Mouse (Mus musculus) ES-Bruce4 (cell line): ENCODE results near the gene Nmrk1. TPM values are rescaled to one million over a fixed set of nuclear protein-coding genes. Genes with fewer than 3 reads are reported as not detected.

Experiments used
- H3K27ac ChIP-seq: 2 replicates; pipeline ENCODE4 v1.5.1; 2012; ENCODE audit warnings: low read length, inconsistent platforms; ENCODE audit not compliant: insufficient read depth
- H3K27me3 ChIP-seq: 2 replicates; pipeline ENCODE4 v1.6.1; 2012; ENCODE audit warnings: mild to moderate bottlenecking, low read length, inconsistent platforms; ENCODE audit not compliant: control insufficient read depth, poor library complexity, insufficient read depth, severe bottlenecking
- H3K36me3 ChIP-seq: 2 replicates; pipeline ENCODE4 v1.6.1; 2012; ENCODE audit warnings: inconsistent platforms, mild to moderate bottlenecking, low read length, moderate library complexity; ENCODE audit not compliant: control insufficient read depth, poor library complexity, insufficient read depth, severe bottlenecking
- H3K4me1 ChIP-seq: one replicate; pipeline ENCODE4 v1.8.1; 2011; ENCODE audit warnings: low read length; ENCODE audit not compliant: control insufficient read depth, insufficient read depth
- H3K4me3 ChIP-seq: 2 replicates; pipeline ENCODE4 v1.5.1; 2011; ENCODE audit warnings: low read depth, mild to moderate bottlenecking, low read length
- H3K9ac ChIP-seq: 2 replicates; pipeline ENCODE4 v1.6.1; 2012; ENCODE audit warnings: low read depth, mild to moderate bottlenecking, inconsistent platforms; ENCODE audit not compliant: poor library complexity, severe bottlenecking
- H3K9me3 ChIP-seq: replicated peaks from 2 replicates; pipeline ENCODE4 v1.6.1; 2012; ENCODE audit warnings: mild to moderate bottlenecking, low read length, inconsistent platforms; ENCODE audit not compliant: control insufficient read depth, poor library complexity, insufficient read depth, severe bottlenecking
- CTCF ChIP-seq: IDR thresholded peaks from one replicate; pipeline ENCODE4 v1.8.1; 2011; ENCODE audit warnings: low read depth, low read length
- EP300 ChIP-seq: IDR thresholded peaks from 2 replicates; pipeline ENCODE4 v1.6.1; 2011; ENCODE audit warnings: low read depth, low read length; ENCODE audit not compliant: insufficient read depth
- POLR2A ChIP-seq: IDR thresholded peaks from one replicate; pipeline ENCODE4 v1.8.1; 2011; ENCODE audit warnings: low read length; ENCODE audit not compliant: insufficient read depth
- polyA plus RNA-seq: library from polyadenylated mRNA; stranded (reverse); fragments of >200 nt; gene quantifications from 2 replicates; pipeline ENCODE4 v1.2.4, GENCODE M21; 2011; ENCODE audit warnings: low read depth; ENCODE audit not compliant: missing spikeins, insufficient read depth, insufficient read length

The Nmrk1 gene
- polyA plus RNA-seq, 1 experiment = 20.4 TPM

- no peaks in the 10 kb centered on the region for H3K9me3 ChIP-seq
- TF ChIP-seq CTCF (no peak), EP300 (no peak), POLR2A (no peak)
- peaks cover 3% of the 10 kb centered on the region for H3K4me1 ChIP-seq
- H3K9ac ChIP-seq = no peak overlapping the region
- no peaks in the 10 kb centered on the region for H3K36me3 ChIP-seq
- no peak overlapping the region for H3K27ac ChIP-seq
- H3K27me3 ChIP-seq = no peaks in the 10 kb centered on the region
- H3K4me3 ChIP-seq = no peak overlapping the region
Measured at GRCm38 (mm10) chr19:18600611-18601010, 31.1 kb upstream of the Nmrk1 start.

GRCm38 (mm10) chr19:18603011-18603410, 28.7 kb upstream of the Nmrk1 start:
- no peak overlapping the region for H3K9ac ChIP-seq
- TF ChIP-seq POLR2A (no peak), EP300 (no peak), CTCF (no peak)
- no peaks in the 10 kb centered on the region for H3K36me3 ChIP-seq
- peaks cover 10% of the 10 kb centered on the region for H3K4me1 ChIP-seq
- H3K27me3 ChIP-seq = no peaks in the 10 kb centered on the region
- no peak overlapping the region for H3K27ac ChIP-seq
- H3K4me3 ChIP-seq = no peak overlapping the region
- no peaks in the 10 kb centered on the region for H3K9me3 ChIP-seq

DNA sequence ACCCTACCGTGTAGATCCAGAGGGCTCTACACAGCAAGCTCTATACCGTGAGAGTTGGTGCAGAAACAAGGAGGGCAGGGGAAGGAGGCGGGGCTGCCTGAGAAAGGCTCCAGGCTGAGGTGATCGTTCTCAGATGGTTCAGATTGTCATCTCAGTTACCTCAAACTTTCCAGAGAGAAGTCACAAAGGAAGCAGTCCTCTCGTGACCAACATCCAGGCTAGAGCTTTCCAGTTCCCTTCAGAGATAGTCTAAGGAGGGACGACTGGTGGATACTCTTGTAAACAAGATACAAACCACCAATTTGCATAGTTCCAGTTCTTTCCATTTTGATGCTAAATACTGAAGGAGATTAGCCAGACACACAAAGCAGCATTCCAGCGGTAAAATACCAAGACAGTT, 23.8 kb upstream of the Nmrk1 start:
- H3K27ac ChIP-seq = peak overlapping the region; percentile 86
- no peaks in the 10 kb centered on the region for H3K27me3 ChIP-seq
- no peak overlapping the region for H3K9ac ChIP-seq
- no peaks in the 10 kb centered on the region for H3K9me3 ChIP-seq
- H3K4me1 ChIP-seq = peaks cover 14% of the 10 kb centered on the region
- peak; percentile 89; the same call in 1 of the 2 replicates for TF ChIP-seq EP300
- TF ChIP-seq CTCF = no peak
- TF ChIP-seq POLR2A = no peak
- no peaks in the 10 kb centered on the region for H3K36me3 ChIP-seq
- no peak overlapping the region for H3K4me3 ChIP-seq

- TF ChIP-seq EP300 (peak; percentile 91), CTCF (no peak)
- no peak overlapping the region for H3K9ac ChIP-seq
Measured at GRCm38 (mm10) chr19:18608975-18609374, 22.8 kb upstream of the Nmrk1 start.

GRCm38 (mm10) chr19:18614337-18614736, 17.4 kb upstream of the Nmrk1 start:
- Histone ChIP-seq H3K4me1 (peaks cover 8% of the 10 kb centered on the region), H3K27me3 (no peaks in the 10 kb centered on the region), H3K36me3 (no peaks in the 10 kb centered on the region), H3K27ac (no peak overlapping the region), H3K9me3 (no peaks in the 10 kb centered on the region), H3K4me3 (no peak overlapping the region), H3K9ac (no peak overlapping the region)
- no peak for TF ChIP-seq CTCF
- no peak for TF ChIP-seq EP300
- no peak for TF ChIP-seq POLR2A

More at GRCm38 (mm10) chr19:18608975-18609374, 22.8 kb upstream of the Nmrk1 start:
- no peaks in the 10 kb centered on the region for H3K36me3 ChIP-seq
- H3K4me3 ChIP-seq = no peak overlapping the region
- peaks cover 16% of the 10 kb centered on the region for H3K4me1 ChIP-seq
- H3K27me3 ChIP-seq = no peaks in the 10 kb centered on the region
- H3K27ac ChIP-seq = peak overlapping the region; percentile 91
- no peaks in the 10 kb centered on the region for H3K9me3 ChIP-seq

- H3K27me3 ChIP-seq = no peaks in the 10 kb centered on the region
- no peak overlapping the region for H3K4me3 ChIP-seq
- H3K27ac ChIP-seq = no peak overlapping the region
Measured at GRCm38 (mm10) chr19:18615680-18616240, 16.0 kb upstream of the Nmrk1 start.

More at GRCm38 (mm10) chr19:18615680-18616240, 16.0 kb upstream of the Nmrk1 start:
- H3K9ac ChIP-seq = no peak overlapping the region
- TF ChIP-seq EP300 = no peak
- no peak for TF ChIP-seq CTCF
- TF ChIP-seq POLR2A = no peak
- no peaks in the 10 kb centered on the region for H3K36me3 ChIP-seq
- H3K9me3 ChIP-seq = no peaks in the 10 kb centered on the region
- peaks cover 11% of the 10 kb centered on the region for H3K4me1 ChIP-seq
